Mouse (Mus musculus) heart, adult 2 months (tissue): Measurements from ENCODE around the gene Cd163l1. TPM values are rescaled to one million over a fixed set of nuclear protein-coding genes. Genes with fewer than 3 reads are reported as not detected.
A peak's percentile ranks its signal among the peaks of the same experiment; 100 is the strongest.

Experiments used
- DNase-seq, 2 experiments: peaks; one replicate each; pipeline ENCODE4 v3.0.0; 2021
- H3K27ac ChIP-seq: fragments of 200-600 bp; 2 replicates; pipeline ENCODE4 v1.8.1; 2022
- H3K27me3 ChIP-seq: fragments of 200-500 bp; 2 replicates; pipeline ENCODE4 v1.6.1; 2012; ENCODE audit warnings: mild to moderate bottlenecking, low read length, inconsistent platforms, mixed read lengths; ENCODE audit not compliant: control insufficient read depth, insufficient read depth
- H3K36me3 ChIP-seq: fragments of 200-500 bp; 2 replicates; pipeline ENCODE4 v1.6.1; 2012; ENCODE audit warnings: low read length, inconsistent platforms; ENCODE audit not compliant: control insufficient read depth, insufficient read depth
- H3K4me1 ChIP-seq: fragments of 200-500 bp; 2 replicates; pipeline ENCODE4 v1.6.1; 2011; ENCODE audit warnings: low read length; ENCODE audit not compliant: control insufficient read depth, insufficient read depth
- H3K4me3 ChIP-seq: fragments of 200-600 bp; 2 replicates; pipeline ENCODE4 v1.8.1; 2022
- H3K79me2 ChIP-seq: fragments of 200-500 bp; replicated peaks from 2 replicates; pipeline ENCODE4 v1.6.1; 2012; ENCODE audit warnings: mild to moderate bottlenecking, inconsistent platforms, low read length, moderate library complexity, mixed read lengths; ENCODE audit not compliant: control insufficient read depth, insufficient read depth
- H3K9ac ChIP-seq: fragments of 200-500 bp; 2 replicates; pipeline ENCODE4 v1.6.1; 2012; ENCODE audit warnings: low read depth, mild to moderate bottlenecking, control low read depth, inconsistent platforms, low read length, mixed read lengths
- CTCF ChIP-seq: fragments of 200-600 bp; IDR thresholded peaks from 2 replicates; pipeline ENCODE4 v1.8.1; 2022; ENCODE audit warnings: antibody characterized with exemption, mild to moderate bottlenecking, moderate library complexity
- EP300 ChIP-seq: fragments of 200-500 bp; IDR thresholded peaks from 2 replicates; pipeline ENCODE4 v1.6.1; 2011; ENCODE audit warnings: low read depth, low read length, control low read depth; ENCODE audit not compliant: insufficient read depth
- POLR2A ChIP-seq: fragments of 200-500 bp; IDR thresholded peaks from 2 replicates; pipeline ENCODE4 v1.6.1; 2011; ENCODE audit warnings: mild to moderate bottlenecking, low read depth, low read length, control low read depth; ENCODE audit not compliant: insufficient read depth
- WGBS: fragments of 180-500 bp; shearing (Covaris S2); methylation state at CpG from one replicate; pipeline ENCODE4 v1.1.7; 2018; 5-methylcytosine and 5-hydroxymethylcytosine counted together
- intact Hi-C: fragments of 180-260 bp; cut with DNase I; formaldehyde crosslinking; loops from one replicate; pipeline ENCODE4 v1.15.1; 2025
- polyA plus RNA-seq: library from polyadenylated mRNA; depleted of rRNA; stranded (reverse); fragments of >200 nt; gene quantifications from 2 replicates; pipeline ENCODE4 v1.2.3, GENCODE M21; 2012; rRNA removed
- total RNA-seq, 2 experiments: library from RNA; stranded (reverse); gene quantifications; 2 replicates each; pipeline ENCODE4 v1.2.3; 2021

Gene Cd163l1
- total and polyA plus RNA-seq, 3 experiments: 0.27 TPM; not detected in 2

DNA sequence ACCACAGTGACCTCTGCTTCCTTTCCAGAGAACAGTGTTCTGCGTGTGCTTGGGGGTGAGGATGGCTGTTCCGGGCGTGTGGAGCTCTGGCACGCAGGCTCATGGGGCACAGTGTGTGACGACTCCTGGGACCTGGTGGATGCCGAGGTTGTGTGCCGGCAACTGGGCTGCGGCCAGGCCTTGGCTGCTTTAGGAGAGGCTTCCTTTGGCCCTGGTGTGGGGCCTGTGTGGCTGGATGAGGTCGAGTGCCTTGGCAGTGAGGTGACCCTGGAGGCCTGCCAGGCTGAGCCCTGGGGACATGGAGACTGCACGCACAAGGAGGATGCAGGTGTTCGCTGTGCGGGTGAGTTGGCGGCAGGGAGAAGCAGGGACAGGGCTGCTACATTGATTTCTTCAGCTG is 10.4 kb downstream of the Cd163l1 start:
- H3K4me3 ChIP-seq: no peak overlapping the region
- peak in 1 of 2 experiments; percentile 8 for DNase-seq
- no peaks in the 10 kb centered on the region for H3K79me2 ChIP-seq
- no peaks in the 10 kb centered on the region for H3K4me1 ChIP-seq
- no peaks in the 10 kb centered on the region for H3K36me3 ChIP-seq
- H3K27ac ChIP-seq: no peak overlapping the region
- no peaks in the 10 kb centered on the region for H3K27me3 ChIP-seq
- intact Hi-C loops: no loop called here
- no peak for TF ChIP-seq POLR2A
- TF ChIP-seq EP300: no peak
- TF ChIP-seq CTCF: no peak
- WGBS: 78% methylated on average over 13 of the region's 13 CpGs
- H3K9ac ChIP-seq: no peak overlapping the region

DNA sequence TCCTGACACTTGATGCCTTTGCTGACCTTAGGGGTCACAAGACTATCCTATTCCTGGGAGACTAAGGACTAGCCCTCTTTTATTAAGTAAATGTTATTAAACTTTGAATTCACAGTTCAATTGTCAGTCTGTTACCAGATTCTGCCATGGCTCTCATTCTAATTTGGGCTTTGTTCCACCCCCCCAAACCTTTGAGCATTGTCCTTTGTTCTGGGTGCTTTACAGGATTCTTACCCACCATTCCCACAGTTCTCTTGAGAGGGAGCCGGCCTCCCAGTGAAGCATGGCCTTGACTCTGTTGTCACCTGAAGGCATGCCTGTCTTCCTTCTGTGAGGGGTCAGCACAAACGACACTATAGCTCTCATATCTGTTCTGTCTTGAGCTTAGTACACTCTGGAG is 13.0 kb downstream of the Cd163l1 start:
- no peak overlapping the region for H3K9ac ChIP-seq
- no peaks in the 10 kb centered on the region for H3K36me3 ChIP-seq
- no peaks in the 10 kb centered on the region for H3K79me2 ChIP-seq
- intact Hi-C loops: no loop called here
- no peak overlapping the region for H3K4me3 ChIP-seq
- no peak overlapping the region for H3K27ac ChIP-seq
- TF ChIP-seq EP300 (no peak), POLR2A (no peak), CTCF (no peak)
- H3K27me3 ChIP-seq: no peaks in the 10 kb centered on the region
- no peak for DNase-seq
- 76% methylated on average over 2 of the region's 2 CpGs for WGBS
- no peaks in the 10 kb centered on the region for H3K4me1 ChIP-seq

DNA sequence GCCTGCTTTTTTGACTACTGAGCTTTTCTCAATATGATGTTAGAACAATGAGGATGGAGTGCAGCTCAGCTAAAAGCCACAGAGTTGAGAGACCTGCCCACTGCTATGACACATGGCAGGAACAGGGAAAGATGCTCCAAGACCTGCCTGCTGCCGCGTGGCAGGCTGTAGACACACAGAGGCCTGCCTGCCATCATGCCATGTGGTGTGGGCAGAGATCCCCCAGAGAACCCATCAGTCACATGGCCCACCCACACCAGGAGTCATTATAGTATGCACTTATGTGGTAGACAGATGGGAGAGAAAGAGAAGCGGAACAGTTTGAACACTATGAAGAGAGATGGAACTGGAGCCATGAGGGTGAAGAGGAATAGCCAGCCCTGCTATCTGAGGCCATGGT is 15.6 kb downstream of the Cd163l1 start:
- no peaks in the 10 kb centered on the region for H3K4me1 ChIP-seq
- H3K27me3 ChIP-seq: no peaks in the 10 kb centered on the region
- no peak for DNase-seq
- intact Hi-C loops: no loop called here
- H3K4me3 ChIP-seq: no peak overlapping the region
- TF ChIP-seq CTCF: no peak
- no peak overlapping the region for H3K9ac ChIP-seq
- 91% methylated on average over 3 of the region's 3 CpGs for WGBS
- H3K79me2 ChIP-seq: no peaks in the 10 kb centered on the region
- no peak overlapping the region for H3K27ac ChIP-seq
- no peaks in the 10 kb centered on the region for H3K36me3 ChIP-seq

DNA sequence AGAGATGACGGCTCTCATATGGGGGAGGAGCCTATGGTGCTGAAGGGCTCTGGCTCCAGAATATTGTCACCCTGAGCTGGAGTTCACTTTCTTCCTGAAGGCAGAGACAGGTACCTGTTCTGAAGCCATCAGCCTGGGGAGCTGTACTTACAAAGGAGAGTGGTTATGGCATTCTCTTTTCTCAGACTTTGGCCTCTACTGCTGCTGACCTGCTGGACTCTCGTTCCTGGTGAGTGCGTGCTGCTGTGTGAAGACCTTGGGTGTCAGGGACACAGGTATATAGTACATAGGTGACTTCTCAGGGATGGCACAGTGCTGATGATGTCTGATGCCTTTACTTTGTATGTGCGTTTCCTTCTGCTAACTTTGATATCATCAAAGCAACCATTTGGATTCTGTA is 29.1 kb downstream of the Cd163l1 start, which contains the start of gene 5830411N06Rik:
Gene 5830411N06Rik, plus strand, starts transcription at position 69 of the 400 bp plus-strand sequence.
- H3K4me3 ChIP-seq: no peak within 1 kb of the TSS
- 73% methylated on average over 4 of the region's 4 CpGs for WGBS
- TF ChIP-seq POLR2A (no peak), CTCF (no peak), EP300 (no peak)
- H3K9ac ChIP-seq: no peak within 1 kb of the TSS
- no peaks in the 10 kb centered on the region for H3K4me1 ChIP-seq
- no peaks in the 10 kb centered on the region for H3K36me3 ChIP-seq
- H3K27me3 ChIP-seq: no peaks in the 10 kb centered on the region
- H3K27ac ChIP-seq: no peak within 1 kb of the TSS
- no peaks in the 10 kb centered on the region for H3K79me2 ChIP-seq
- intact Hi-C loops: no loop called here
- DNase-seq: no peak

DNA sequence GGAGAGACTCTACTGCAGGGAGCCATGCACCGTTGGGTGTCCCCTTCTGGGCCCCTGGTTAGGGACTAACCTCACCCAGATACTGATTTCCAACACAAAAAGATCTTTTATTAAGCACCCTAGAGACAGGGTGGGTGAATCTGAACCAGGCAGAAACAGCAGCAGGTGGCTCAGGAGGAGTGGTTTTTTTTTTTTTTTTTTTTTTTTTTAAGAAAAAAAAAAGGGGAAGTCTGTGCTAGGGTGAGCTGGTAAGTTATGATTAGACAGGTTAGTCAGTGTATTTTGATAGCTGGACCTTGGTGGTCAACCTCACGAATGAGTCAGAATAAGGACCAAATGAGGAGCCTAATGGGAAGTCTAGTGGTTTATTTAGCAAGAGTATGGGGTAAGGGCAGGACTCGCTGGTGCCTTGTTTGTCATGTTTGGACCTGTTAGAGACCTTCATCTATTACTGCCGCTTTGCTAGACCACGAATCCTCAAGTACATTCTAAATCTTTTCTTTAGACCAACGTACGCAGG is 35.8 kb downstream of the Cd163l1 start:
- Histone ChIP-seq H3K9ac (no peak overlapping the region), H3K27me3 (no peaks in the 10 kb centered on the region), H3K4me3 (no peak overlapping the region), H3K36me3 (no peaks in the 10 kb centered on the region), H3K27ac (no peak overlapping the region), H3K79me2 (no peaks in the 10 kb centered on the region), H3K4me1 (no peaks in the 10 kb centered on the region)
- WGBS: 75% methylated on average over 7 of the region's 7 CpGs
- DNase-seq: no peak
- intact Hi-C loops: no loop called here
- no peak for TF ChIP-seq CTCF
- TF ChIP-seq EP300: no peak
- no peak for TF ChIP-seq POLR2A

Other genes starting within 250 kb of the Cd163l1 start
- gene 6430531B16Rik, start 239.5 kb upstream of the Cd163l1 start, total RNA-seq: not detected
- gene 6430531B16Rik, start 239.5 kb upstream of the Cd163l1 start, polyA plus RNA-seq: 0.25 TPM in 1 of 2 replicates, not detected in the other
- under 1 TPM; 0.26 to 0.73 TPM for gene Adam8, start 225.7 kb upstream of the Cd163l1 start, total RNA-seq
- gene Adam8, start 225.7 kb upstream of the Cd163l1 start, polyA plus RNA-seq: 2.3 and 9.1 TPM in 2 replicates
- 10 to 100 TPM in 1 of 2 experiments, 1 to 10 TPM in 1; 8.5 to 11.1 TPM for gene Zfp511, start 181.9 kb upstream of the Cd163l1 start, total RNA-seq
- 20.8 and 21.2 TPM in 2 replicates for gene Zfp511, start 181.9 kb upstream of the Cd163l1 start, polyA plus RNA-seq
- gene Tubgcp2, start 181.6 kb upstream of the Cd163l1 start, total RNA-seq: 10 to 100 TPM; 28.4 to 33.5 TPM
- 21.7 and 29.7 TPM in 2 replicates for gene Tubgcp2, start 181.6 kb upstream of the Cd163l1 start, polyA plus RNA-seq
- not detected for gene Msx3, start 169.2 kb upstream of the Cd163l1 start, total RNA-seq
- not detected in 2 replicates for gene Msx3, start 169.2 kb upstream of the Cd163l1 start, polyA plus RNA-seq
- gene Caly, start 135.7 kb upstream of the Cd163l1 start, total RNA-seq: under 1 TPM in 1 of 2 experiments, not detected in 1; 0.23 TPM
- gene Caly, start 135.7 kb upstream of the Cd163l1 start, polyA plus RNA-seq: 0.10 and 0.53 TPM in 2 replicates
- gene Prap1, start 124.9 kb upstream of the Cd163l1 start, total RNA-seq: not detected
- 0.27 TPM in 1 of 2 replicates, not detected in the other for gene Prap1, start 124.9 kb upstream of the Cd163l1 start, polyA plus RNA-seq
- 10 to 100 TPM; 71.5 to 83.4 TPM for gene Fuom, start 115.8 kb upstream of the Cd163l1 start, total RNA-seq
- gene Fuom, start 115.8 kb upstream of the Cd163l1 start, polyA plus RNA-seq: 101 and 120 TPM in 2 replicates
- 1 to 10 TPM; 3.0 to 3.4 TPM for gene Paox, start 102.5 kb upstream of the Cd163l1 start, total RNA-seq
- gene Paox, start 102.5 kb upstream of the Cd163l1 start, polyA plus RNA-seq: 5.2 TPM in 2 replicates
- 100 to 1,000 TPM; 438 to 535 TPM for gene Echs1, start 101.8 kb upstream of the Cd163l1 start, total RNA-seq
- gene Echs1, start 101.8 kb upstream of the Cd163l1 start, polyA plus RNA-seq: 473 and 490 TPM in 2 replicates
- 10 to 100 TPM; 25.2 to 27.3 TPM for gene Mtg1, start 80.7 kb upstream of the Cd163l1 start, total RNA-seq
- gene Mtg1, start 80.7 kb upstream of the Cd163l1 start, polyA plus RNA-seq: 46.2 and 68.8 TPM in 2 replicates
- gene Sprn, start 63.4 kb upstream of the Cd163l1 start, total RNA-seq: under 1 TPM; 0.52 TPM
- 0.85 and 1.9 TPM in 2 replicates for gene Sprn, start 63.4 kb upstream of the Cd163l1 start, polyA plus RNA-seq
- gene Olfr522, start 53.5 kb upstream of the Cd163l1 start, total RNA-seq: not detected
- not detected in 2 replicates for gene Olfr522, start 53.5 kb upstream of the Cd163l1 start, polyA plus RNA-seq
- gene Olfr523, start 45.0 kb upstream of the Cd163l1 start, total RNA-seq: not detected
- gene Olfr523, start 45.0 kb upstream of the Cd163l1 start, polyA plus RNA-seq: not detected in 2 replicates
- not detected for gene Olfr524, start 12.3 kb upstream of the Cd163l1 start, total RNA-seq
- not detected in 2 replicates for gene Olfr524, start 12.3 kb upstream of the Cd163l1 start, polyA plus RNA-seq
- not detected for gene 5830411N06Rik, start 29.0 kb downstream of the Cd163l1 start, total RNA-seq
- gene 5830411N06Rik, start 29.0 kb downstream of the Cd163l1 start, polyA plus RNA-seq: 0.12 TPM in 1 of 2 replicates, not detected in the other
- not detected for gene Olfr525, start 102.6 kb downstream of the Cd163l1 start, total RNA-seq
- not detected in 2 replicates for gene Olfr525, start 102.6 kb downstream of the Cd163l1 start, polyA plus RNA-seq
- not detected for gene Olfr527, start 115.8 kb downstream of the Cd163l1 start, total RNA-seq
- not detected in 2 replicates for gene Olfr527, start 115.8 kb downstream of the Cd163l1 start, polyA plus RNA-seq
- not detected for gene Olfr60, start 143.4 kb downstream of the Cd163l1 start, total RNA-seq
- gene Olfr60, start 143.4 kb downstream of the Cd163l1 start, polyA plus RNA-seq: not detected in 2 replicates
- gene Olfr530, start 158.1 kb downstream of the Cd163l1 start, total RNA-seq: not detected
- gene Olfr530, start 158.1 kb downstream of the Cd163l1 start, polyA plus RNA-seq: not detected in 2 replicates
- gene Olfr531, start 184.7 kb downstream of the Cd163l1 start, total RNA-seq: not detected
- gene Olfr531, start 184.7 kb downstream of the Cd163l1 start, polyA plus RNA-seq: not detected in 2 replicates
- not detected for gene Olfr532, start 203.4 kb downstream of the Cd163l1 start, total RNA-seq
- gene Olfr532, start 203.4 kb downstream of the Cd163l1 start, polyA plus RNA-seq: not detected in 2 replicates
- gene Olfr533, start 245.1 kb downstream of the Cd163l1 start, total RNA-seq: not detected
- not detected in 2 replicates for gene Olfr533, start 245.1 kb downstream of the Cd163l1 start, polyA plus RNA-seq